Mouse (Mus musculus) kidney, embryonic 16.5 days (tissue): Measurements from ENCODE around the gene Olfr488. TPM values are rescaled to one million over a fixed set of nuclear protein-coding genes. Genes with fewer than 3 reads are reported as not detected.
"Not testable (repeated sequence)": the region's sequence is repeated elsewhere in the genome, so short reads cannot be mapped to it uniquely, and the experiment has no call there.

Source experiments
- ATAC-seq: fragments of 200-750 bp; cut with Nextera tagmentation; 2 replicates; pipeline ENCODE4 v1.8.0; 2017; ENCODE audit warnings: moderate TSS enrichment; ENCODE audit not compliant: low FRiP score, low TSS enrichment
- H3K27ac ChIP-seq: fragments of 300-500 bp; sonication (generic); 2 replicates; pipeline ENCODE4 v1.5.1; 2014; ENCODE audit warnings: low read length
- H3K27me3 ChIP-seq: fragments of 300-500 bp; sonication (generic); 2 replicates; pipeline ENCODE4 v1.6.1; 2014; ENCODE audit warnings: low read length, control low read depth, mixed read lengths; ENCODE audit not compliant: insufficient read depth
- H3K36me3 ChIP-seq: fragments of 300-500 bp; sonication (generic); 2 replicates; pipeline ENCODE4 v1.6.1; 2014; ENCODE audit warnings: low read length, control low read depth, mixed read lengths; ENCODE audit not compliant: insufficient read depth
- H3K4me1 ChIP-seq: fragments of 300-500 bp; sonication (generic); 2 replicates; pipeline ENCODE4 v1.6.1; 2014; ENCODE audit warnings: low read length, control low read depth, mixed read lengths; ENCODE audit not compliant: insufficient read depth
- H3K4me2 ChIP-seq: fragments of 300-500 bp; sonication (generic); replicated peaks from 2 replicates; pipeline ENCODE4 v1.6.1; 2014; ENCODE audit warnings: low read depth, low read length
- H3K4me3 ChIP-seq: fragments of 300-500 bp; sonication (generic); 2 replicates; pipeline ENCODE4 v1.5.1; 2014; ENCODE audit warnings: mild to moderate bottlenecking, low read length
- H3K9ac ChIP-seq: fragments of 300-500 bp; sonication (generic); replicated peaks from 2 replicates; pipeline ENCODE4 v1.6.1; 2014; ENCODE audit warnings: low read length
- H3K9me3 ChIP-seq: fragments of 300-500 bp; sonication (generic); 2 replicates; pipeline ENCODE4 v1.6.1; 2016; ENCODE audit warnings: low read length, control low read depth
- WGBS: fragments of 180-500 bp; shearing (Covaris S2); extraction: QIAGEN DNeasy Blood & Tissue Kit; methylation state at CpG from one replicate; pipeline ENCODE4 v1.1.7; 2014; 5-methylcytosine and 5-hydroxymethylcytosine counted together
- polyA plus RNA-seq: library from polyadenylated mRNA; unstranded; fragments of >200 nt; fragmentation: Nextera tagmentation; extraction: Ambion mirVana; gene quantifications from 2 replicates; pipeline ENCODE4 v1.2.1, GENCODE M21; 2015

The Olfr488 gene
- not detected in 2 replicates for polyA plus RNA-seq

DNA sequence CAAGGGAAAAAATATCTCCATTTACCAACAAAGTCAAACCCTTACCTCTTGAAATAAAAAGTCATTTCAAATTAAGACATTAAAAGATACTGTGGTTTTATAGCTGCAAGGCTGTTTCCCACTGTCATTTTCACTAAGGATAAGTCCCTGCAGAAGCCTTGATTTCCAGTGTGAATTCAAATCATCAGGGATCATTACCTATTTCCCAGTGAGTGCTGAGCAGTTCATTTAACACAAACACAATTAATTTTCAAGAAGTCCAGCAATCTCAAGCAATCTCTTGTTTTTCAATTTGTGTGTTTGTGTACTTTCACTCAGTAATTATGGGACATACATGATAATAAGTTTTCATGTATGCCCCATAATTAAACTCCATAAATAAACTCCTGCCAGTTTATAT is at the start of gene Olfr488:
Olfr488 (minus strand) TSS at position 101 of the 400 bp plus-strand sequence.
- H3K4me3 ChIP-seq, result no peak within 1 kb of the TSS
- no peak within 1 kb of the TSS for H3K4me2 ChIP-seq
- H3K27me3 ChIP-seq, result no peaks in the 10 kb centered on the region
- H3K27ac ChIP-seq, result no peak within 1 kb of the TSS
- H3K9ac ChIP-seq, result no peak within 1 kb of the TSS
- ATAC-seq, result no peak
- H3K36me3 ChIP-seq, result no peaks in the 10 kb centered on the region
- no peaks in the 10 kb centered on the region for H3K4me1 ChIP-seq
- H3K9me3 ChIP-seq, result no peaks in the 10 kb centered on the region

DNA sequence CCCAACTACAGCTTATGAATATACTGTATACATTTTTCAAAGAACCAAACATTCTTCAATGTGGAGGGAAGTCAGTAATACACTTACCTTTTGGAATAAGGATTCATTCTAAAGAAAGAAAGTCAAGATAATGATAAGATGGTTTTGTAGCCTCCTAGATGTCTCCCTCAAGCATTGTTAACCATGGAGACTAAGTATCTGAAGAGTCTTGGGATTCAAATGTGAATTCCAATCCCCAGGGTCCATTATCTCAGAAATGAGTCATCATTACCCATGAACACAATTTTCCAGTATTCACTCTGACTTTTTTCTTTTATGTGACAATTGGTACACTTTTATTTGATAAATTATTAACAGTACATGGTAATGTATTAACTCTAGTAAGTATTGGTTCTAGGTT is 30.7 kb upstream of the Olfr488 start, which contains the start of gene Olfr490:
Olfr490 (minus strand) TSS at position 101 of the 400 bp plus-strand sequence.
- Histone ChIP-seq H3K4me3 (no peak within 1 kb of the TSS), H3K27ac (no peak within 1 kb of the TSS), H3K36me3 (no peaks in the 10 kb centered on the region), H3K9me3 (no peaks in the 10 kb centered on the region), H3K4me2 (no peak within 1 kb of the TSS), H3K4me1 (no peaks in the 10 kb centered on the region), H3K9ac (no peak within 1 kb of the TSS), H3K27me3 (no peaks in the 10 kb centered on the region)
- no peak for ATAC-seq

DNA sequence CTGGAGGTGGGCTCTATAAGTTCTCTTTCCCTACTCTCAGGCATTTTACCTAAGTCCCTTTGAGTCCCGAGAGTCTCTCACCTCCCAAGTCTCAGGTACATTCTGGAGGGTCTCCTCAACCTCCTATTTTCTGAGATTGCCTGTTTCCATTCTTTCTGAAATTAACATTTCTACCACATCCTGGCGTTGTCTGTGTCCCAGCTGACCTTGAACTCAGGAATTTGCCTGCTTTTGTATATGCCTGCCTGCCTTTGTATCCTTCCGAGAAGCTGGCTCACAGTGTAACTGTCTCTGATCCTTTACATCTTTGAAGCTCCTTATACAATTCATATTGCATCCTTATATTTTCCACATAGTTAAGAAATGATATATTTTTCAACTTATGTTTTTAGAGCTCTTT is 24.6 kb downstream of the Olfr488 start:
- Histone ChIP-seq H3K4me3 (no peak overlapping the region), H3K4me2 (no peak overlapping the region), H3K9me3 (no peaks in the 10 kb centered on the region), H3K4me1 (no peaks in the 10 kb centered on the region), H3K9ac (no peak overlapping the region), H3K36me3 (no peaks in the 10 kb centered on the region), H3K27me3 (no peaks in the 10 kb centered on the region), H3K27ac (no peak overlapping the region)
- 76% methylated on average over 3 of the region's 3 CpGs for WGBS
- no peak for ATAC-seq

DNA sequence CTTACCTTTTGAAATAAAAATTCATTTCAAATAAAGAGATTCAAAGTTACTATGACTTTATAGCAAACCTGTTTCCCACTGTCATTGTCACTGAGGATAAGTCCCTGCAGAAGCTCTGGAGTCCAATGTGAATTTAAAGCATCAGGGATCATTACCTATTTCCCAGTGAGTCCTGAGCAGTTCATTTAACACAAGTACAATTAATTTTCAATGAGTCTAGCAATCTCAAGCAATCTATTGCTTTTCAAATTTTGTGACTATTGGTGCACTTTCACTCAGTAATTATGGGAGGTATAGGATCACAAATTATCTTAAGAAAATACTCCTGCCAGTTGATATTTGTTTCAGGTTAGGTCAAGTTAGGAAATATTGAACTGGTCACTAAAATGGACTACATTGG is 43.6 kb downstream of the Olfr488 start, which contains the start of gene Olfr487:
Olfr487 (minus strand) TSS at position 101 of the 400 bp plus-strand sequence.
- not testable (repeated sequence) for H3K27ac ChIP-seq, H3K4me1 ChIP-seq, ATAC-seq, H3K27me3 ChIP-seq, H3K9ac ChIP-seq, H3K4me2 ChIP-seq, H3K9me3 ChIP-seq, H3K36me3 ChIP-seq, H3K4me3 ChIP-seq

Other genes with a start within 250 kb of the Olfr488 start
- not detected in 2 replicates for gene Olfr478, start 224.4 kb downstream of the Olfr488 start, polyA plus RNA-seq
- gene Olfr479, start 207.7 kb downstream of the Olfr488 start, polyA plus RNA-seq, result not detected in 2 replicates
- not detected in 2 replicates for gene Olfr480, start 191.0 kb downstream of the Olfr488 start, polyA plus RNA-seq
- gene Olfr481, start 178.5 kb downstream of the Olfr488 start, polyA plus RNA-seq, result not detected in 2 replicates
- gene Olfr482, start 160.8 kb downstream of the Olfr488 start, polyA plus RNA-seq, result 0.07 and 0.13 TPM in 2 replicates
- not detected in 2 replicates for gene Olfr483, start 157.5 kb downstream of the Olfr488 start, polyA plus RNA-seq
- gene Olfr484, start 130.9 kb downstream of the Olfr488 start, polyA plus RNA-seq, result not detected in 2 replicates
- gene Olfr485, start 98.5 kb downstream of the Olfr488 start, polyA plus RNA-seq, result not detected in 2 replicates
- not detected in 2 replicates for gene Olfr486, start 85.6 kb downstream of the Olfr488 start, polyA plus RNA-seq
- not detected in 2 replicates for gene Olfr487, start 43.7 kb downstream of the Olfr488 start, polyA plus RNA-seq
- not detected in 2 replicates for gene Olfr490, start 30.6 kb upstream of the Olfr488 start, polyA plus RNA-seq
- gene Olfr491, start 55.1 kb upstream of the Olfr488 start, polyA plus RNA-seq, result not detected in 2 replicates
- not detected in 2 replicates for gene Olfr492, start 65.3 kb upstream of the Olfr488 start, polyA plus RNA-seq
- not detected in 2 replicates for gene Olfr493, start 88.6 kb upstream of the Olfr488 start, polyA plus RNA-seq
- gene Olfr494, start 107.0 kb upstream of the Olfr488 start, polyA plus RNA-seq, result not detected in 2 replicates
- not detected in 2 replicates for gene Olfr495, start 134.8 kb upstream of the Olfr488 start, polyA plus RNA-seq
- not detected in 2 replicates for gene Olfr497, start 162.1 kb upstream of the Olfr488 start, polyA plus RNA-seq
- gene Olfr498, start 207.0 kb upstream of the Olfr488 start, polyA plus RNA-seq, result not detected in 2 replicates